Mouse (Mus musculus) gastrocnemius, postnatal 25 days (tissue): ENCODE data around the gene Hipk3. TPM values are rescaled to one million over a fixed set of nuclear protein-coding genes. Genes with fewer than 3 reads are reported as not detected.

ENCODE experiments used
- DNase-seq: peaks from one replicate; pipeline ENCODE4 v3.0.0; 2022
- long read RNA-seq, 2 experiments: library from polyadenylated mRNA; stranded (forward); transcript quantifications; one replicate each; pipeline ENCODE4 v2.0.0; 2021
- total RNA-seq, 2 experiments: library from RNA; stranded (reverse); gene quantifications; 1 replicate in 1 of 2; 2 replicates in 1 of 2; pipeline ENCODE4 v1.2.3; 2021

Hipk3 gene
- total RNA-seq, result 100 to 1,000 TPM; 158 to 199 TPM
- long read RNA-seq, experiment 1, full-length matches to known transcripts, result 1 of 27 reads
- long read RNA-seq, experiment 1, partial matches to known transcripts, result 6 of 27 reads
- long read RNA-seq, experiment 1, other reads (novel, unspliced or antisense), result 20 of 27 reads
- long read RNA-seq, experiment 2, full-length matches to known transcripts, result 18 of 55 reads
- long read RNA-seq, experiment 2, partial matches to known transcripts, result 11 of 55 reads
- long read RNA-seq, experiment 2, other reads (novel, unspliced or antisense), result 26 of 55 reads

GRCm38 (mm10) chr2:104493951-104494800 is at the start of gene Hipk3:
Gene Hipk3, minus strand, starts transcription at chr2:104494446.
- DNase-seq, result peak; percentile 89

GRCm38 (mm10) chr2:104540286-104540685 is 46.0 kb upstream of the Hipk3 start:
- DNase-seq, result no peak

GRCm38 (mm10) chr2:104534751-104535150 is 40.5 kb upstream of the Hipk3 start:
- no peak for DNase-seq

GRCm38 (mm10) chr2:104532548-104532947 is 38.3 kb upstream of the Hipk3 start:
- no peak for DNase-seq

- no peak for DNase-seq
These were observed 32.3 kb upstream of the Hipk3 start for GRCm38 (mm10) chr2:104526559-104526958.

GRCm38 (mm10) chr2:104525506-104525905 is 31.3 kb upstream of the Hipk3 start:
- no peak for DNase-seq

GRCm38 (mm10) chr2:104511622-104512021 is 17.4 kb upstream of the Hipk3 start:
- no peak for DNase-seq

GRCm38 (mm10) chr2:104502388-104502787 is 8.1 kb upstream of the Hipk3 start:
- DNase-seq, result no peak

- no peak for DNase-seq
These were observed 6.8 kb upstream of the Hipk3 start for GRCm38 (mm10) chr2:104501091-104501490.

- DNase-seq, result no peak
These were observed 3.5 kb upstream of the Hipk3 start for GRCm38 (mm10) chr2:104497771-104498170.

GRCm38 (mm10) chr2:104497231-104497630 is 3.0 kb upstream of the Hipk3 start:
- DNase-seq, result no peak

GRCm38 (mm10) chr2:104496206-104496605 is 2.0 kb upstream of the Hipk3 start:
- DNase-seq, result no peak

GRCm38 (mm10) chr2:104494801-104495185 is 547 bp upstream of the Hipk3 start:
- no peak for DNase-seq

- DNase-seq, result peak; percentile 89
These were observed 960 bp downstream of the Hipk3 start for GRCm38 (mm10) chr2:104493021-104493950.

- DNase-seq, result no peak
These were observed 2.9 kb downstream of the Hipk3 start for GRCm38 (mm10) chr2:104491221-104491795.

GRCm38 (mm10) chr2:104490761-104491160 is 3.5 kb downstream of the Hipk3 start:
- DNase-seq, result no peak

GRCm38 (mm10) chr2:104489851-104490250 is 4.4 kb downstream of the Hipk3 start:
- no peak for DNase-seq

GRCm38 (mm10) chr2:104484438-104484837 is 9.8 kb downstream of the Hipk3 start:
- DNase-seq, result no peak

- no peak for DNase-seq
These were observed 12.1 kb downstream of the Hipk3 start for GRCm38 (mm10) chr2:104482156-104482555.

- no peak for DNase-seq
These were observed 15.2 kb downstream of the Hipk3 start for GRCm38 (mm10) chr2:104479054-104479453.

GRCm38 (mm10) chr2:104477398-104478015 is 16.7 kb downstream of the Hipk3 start:
- no peak for DNase-seq
